Mouse (Mus musculus) G1E (cell line): ENCODE measurements around the gene Adgrl2.

Experiments used
- CTCF ChIP-seq: IDR thresholded peaks from 2 replicates; pipeline ENCODE4 v1.5.1; 2012; ENCODE audit warnings: low read depth, low read length, inconsistent platforms, mixed read lengths
- GATA1 ChIP-seq: IDR thresholded peaks from 2 replicates; pipeline ENCODE4 v1.6.1; 2012; ENCODE audit warnings: borderline replicate concordance, low read length, inconsistent platforms, mixed read lengths
- GATA2 ChIP-seq: IDR thresholded peaks from 2 replicates; pipeline ENCODE4 v1.6.1; 2012; ENCODE audit warnings: low read depth, low read length, inconsistent platforms, borderline replicate concordance
- POLR2AphosphoS5 ChIP-seq: IDR thresholded peaks from 2 replicates; pipeline ENCODE4 v1.6.1; 2012; ENCODE audit warnings: low read depth, low read length, inconsistent platforms; ENCODE audit not compliant: insufficient replicate concordance

DNA sequence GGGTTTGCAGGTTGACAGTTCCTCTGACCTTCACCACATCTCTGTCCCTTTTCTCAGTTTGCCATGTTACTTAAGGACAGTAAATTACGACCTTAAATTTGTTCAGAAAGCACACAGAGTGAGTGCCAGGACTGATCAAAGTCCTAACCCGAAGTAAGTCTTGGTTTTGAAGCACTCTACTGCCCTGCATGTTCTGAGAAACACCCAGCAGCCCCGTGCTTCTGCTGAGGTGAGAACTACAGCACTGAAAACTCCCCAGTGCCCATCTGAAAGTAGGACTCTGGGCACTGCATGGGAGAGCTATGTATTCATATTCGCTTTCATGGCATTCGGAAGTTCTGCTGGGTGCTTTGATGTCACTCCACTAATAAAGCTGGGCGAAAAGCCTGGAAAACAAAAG is 6.0 kb downstream of the Adgrl2 start:
- TF ChIP-seq CTCF = no peak
- no peak for TF ChIP-seq GATA1
- no peak for TF ChIP-seq GATA2
- TF ChIP-seq POLR2AphosphoS5 = no peak
